Mouse (Mus musculus) small intestine, adult 2 months (tissue): ENCODE data around the gene Cog6. TPM values are rescaled to one million over a fixed set of nuclear protein-coding genes. Genes with fewer than 3 reads are reported as not detected.

ENCODE experiments used
- H3K27ac ChIP-seq: fragments of 200-500 bp; 2 replicates; pipeline ENCODE4 v1.5.1; 2012; ENCODE audit warnings: low read depth, low read length, control low read depth, inconsistent platforms; ENCODE audit not compliant: insufficient read depth
- H3K27me3 ChIP-seq: fragments of 200-500 bp; 2 replicates; pipeline ENCODE4 v1.6.1; 2012; ENCODE audit warnings: mild to moderate bottlenecking, moderate library complexity, low read length, inconsistent platforms; ENCODE audit not compliant: control insufficient read depth, insufficient read depth
- H3K36me3 ChIP-seq: fragments of 200-500 bp; 2 replicates; pipeline ENCODE4 v1.6.1; 2012; ENCODE audit warnings: mild to moderate bottlenecking, low read length, control low read depth, inconsistent platforms; ENCODE audit not compliant: control insufficient read depth, insufficient read depth
- H3K4me1 ChIP-seq: fragments of 200-500 bp; 2 replicates; pipeline ENCODE4 v1.6.1; 2012; ENCODE audit warnings: low read length, inconsistent platforms, mixed read lengths; ENCODE audit not compliant: control insufficient read depth, insufficient read depth, insufficient read length
- H3K4me3 ChIP-seq: fragments of 200-500 bp; 2 replicates; pipeline ENCODE4 v1.5.1; 2012; ENCODE audit warnings: low read depth, mild to moderate bottlenecking, control low read depth, inconsistent platforms, low read length, moderate library complexity
- CTCF ChIP-seq: fragments of 200-500 bp; IDR thresholded peaks from 2 replicates; pipeline ENCODE4 v1.5.1; 2012; ENCODE audit warnings: low read depth, mild to moderate bottlenecking, control low read depth, inconsistent platforms, low read length, moderate library complexity, mixed read lengths; ENCODE audit not compliant: insufficient replicate concordance, insufficient read length; ENCODE audit errors: extremely low read depth
- POLR2A ChIP-seq: fragments of 200-500 bp; IDR thresholded peaks from 2 replicates; pipeline ENCODE4 v1.6.1; 2012; ENCODE audit warnings: low read depth, mild to moderate bottlenecking, control low read depth, inconsistent platforms, low read length, moderate library complexity
- whole genome bisulfite sequencing: fragments of 180-500 bp; shearing (Covaris S2); methylation state at CpG from one replicate; pipeline ENCODE4 v1.1.7; 2018; 5-methylcytosine and 5-hydroxymethylcytosine counted together
- polyA plus RNA-seq: library from polyadenylated mRNA; depleted of rRNA; stranded (reverse); fragments of >200 nt; gene quantifications from 2 replicates; pipeline ENCODE4 v1.2.3, GENCODE M21; 2012; rRNA removed

Gene Cog6
- polyA plus RNA-seq, 1 experiment = 11.9 TPM

GRCm38 (mm10) chr3:52953831-52954230 lies 63.2 kb downstream of the Cog6 start:
- no peak for TF ChIP-seq POLR2A
- TF ChIP-seq CTCF = no peak
- H3K27ac ChIP-seq = no peak overlapping the region
- no peaks in the 10 kb centered on the region for H3K4me1 ChIP-seq
- no peaks in the 10 kb centered on the region for H3K36me3 ChIP-seq
- H3K27me3 ChIP-seq = no peaks in the 10 kb centered on the region
- no peak overlapping the region for H3K4me3 ChIP-seq
- 78% methylated on average over 1 of the region's 1 CpGs for WGBS

- Histone ChIP-seq H3K4me3 (no peak overlapping the region), H3K27me3 (no peaks in the 10 kb centered on the region), H3K4me1 (no peaks in the 10 kb centered on the region), H3K27ac (no peak overlapping the region), H3K36me3 (no peaks in the 10 kb centered on the region)
- WGBS = 88% methylated on average over 5 of the region's 5 CpGs
- TF ChIP-seq CTCF (no peak), POLR2A (no peak)
Measured at GRCm38 (mm10) chr3:52948824-52949223, 68.2 kb downstream of the Cog6 start.

- Histone ChIP-seq H3K27me3 (no peaks in the 10 kb centered on the region), H3K4me1 (no peaks in the 10 kb centered on the region), H3K27ac (no peak overlapping the region), H3K4me3 (no peak overlapping the region), H3K36me3 (no peaks in the 10 kb centered on the region)
- WGBS = 81% methylated on average over 5 of the region's 5 CpGs
- no peak for TF ChIP-seq POLR2A
- no peak for TF ChIP-seq CTCF
Measured at GRCm38 (mm10) chr3:52947444-52947843, 69.6 kb downstream of the Cog6 start.

GRCm38 (mm10) chr3:52940832-52941468 lies 76.1 kb downstream of the Cog6 start:
- Histone ChIP-seq H3K4me1 (no peaks in the 10 kb centered on the region), H3K4me3 (no peak overlapping the region), H3K36me3 (no peaks in the 10 kb centered on the region), H3K27me3 (no peaks in the 10 kb centered on the region), H3K27ac (no peak overlapping the region)
- WGBS = 38% methylated on average over 10 of the region's 10 CpGs
- no peak for TF ChIP-seq CTCF
- TF ChIP-seq POLR2A = no peak

GRCm38 (mm10) chr3:52938398-52938797 lies 78.6 kb downstream of the Cog6 start:
- TF ChIP-seq CTCF = no peak
- TF ChIP-seq POLR2A = no peak
- Histone ChIP-seq H3K4me1 (no peaks in the 10 kb centered on the region), H3K36me3 (no peaks in the 10 kb centered on the region), H3K27me3 (no peaks in the 10 kb centered on the region), H3K4me3 (no peak overlapping the region), H3K27ac (no peak overlapping the region)
- WGBS = 67% methylated on average over 5 of the region's 5 CpGs

- H3K27ac ChIP-seq = no peak overlapping the region
- H3K4me3 ChIP-seq = no peak overlapping the region
- H3K36me3 ChIP-seq = no peaks in the 10 kb centered on the region
- H3K27me3 ChIP-seq = no peaks in the 10 kb centered on the region
- WGBS = 73% methylated on average over 6 of the region's 6 CpGs
- no peak for TF ChIP-seq CTCF
- no peak for TF ChIP-seq POLR2A
- no peaks in the 10 kb centered on the region for H3K4me1 ChIP-seq
Measured at GRCm38 (mm10) chr3:52937739-52938306, 79.2 kb downstream of the Cog6 start.

GRCm38 (mm10) chr3:52931956-52932355 lies 85.1 kb downstream of the Cog6 start:
- Histone ChIP-seq H3K27ac (no peak overlapping the region), H3K36me3 (no peaks in the 10 kb centered on the region), H3K4me1 (no peaks in the 10 kb centered on the region), H3K4me3 (no peak overlapping the region), H3K27me3 (no peaks in the 10 kb centered on the region)
- 69% methylated on average over 2 of the region's 2 CpGs for WGBS
- TF ChIP-seq POLR2A (no peak), CTCF (no peak)

Other genes with a start within 250 kb of the Cog6 start
- gene Lhfp, start 24.3 kb upstream of the Cog6 start, polyA plus RNA-seq = 15.7 and 22.7 TPM in 2 replicates